Mouse (Mus musculus): ENCODE results near the gene Fam160a1.

Gene Fam160a1

GRCm38 (mm10) chr3:85748863-85749262 lies 68.2 kb downstream of the Fam160a1 start:
- no peak for DNase-seq (ENCODE audit: low spot score in 2 of 2)

DNA sequence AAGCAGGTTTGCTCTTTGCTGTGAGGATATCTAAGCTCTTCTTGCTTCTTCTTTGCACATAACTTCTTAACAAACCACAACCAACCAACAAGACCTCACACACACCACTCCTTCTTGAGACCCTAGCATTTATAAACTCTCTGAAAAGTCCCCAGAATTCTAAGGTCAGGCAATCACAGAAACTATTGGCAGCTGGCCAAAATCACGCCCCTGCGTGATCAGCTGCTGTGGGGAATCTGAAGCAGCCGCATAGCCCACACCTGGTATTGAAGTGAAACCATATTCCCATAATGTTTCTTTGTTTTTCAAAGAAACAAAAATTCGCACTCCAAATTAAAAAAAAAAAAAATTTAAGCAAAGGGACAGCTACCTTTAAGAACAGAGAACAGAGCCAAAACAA lies 71.0 kb downstream of the Fam160a1 start:
- no peak for DNase-seq (ENCODE audit: low spot score in 2 of 2)

GRCm38 (mm10) chr3:85741767-85742166 lies 75.3 kb downstream of the Fam160a1 start:
- no peak for DNase-seq (ENCODE audit: low spot score in 2 of 2)

- no peak for DNase-seq (ENCODE audit: low spot score in 2 of 2)
Measured at GRCm38 (mm10) chr3:85738591-85738990, 78.5 kb downstream of the Fam160a1 start.

GRCm38 (mm10) chr3:85733939-85734729 lies 83.0 kb downstream of the Fam160a1 start:
- no peak for DNase-seq (ENCODE audit: low spot score in 2 of 2)

DNA sequence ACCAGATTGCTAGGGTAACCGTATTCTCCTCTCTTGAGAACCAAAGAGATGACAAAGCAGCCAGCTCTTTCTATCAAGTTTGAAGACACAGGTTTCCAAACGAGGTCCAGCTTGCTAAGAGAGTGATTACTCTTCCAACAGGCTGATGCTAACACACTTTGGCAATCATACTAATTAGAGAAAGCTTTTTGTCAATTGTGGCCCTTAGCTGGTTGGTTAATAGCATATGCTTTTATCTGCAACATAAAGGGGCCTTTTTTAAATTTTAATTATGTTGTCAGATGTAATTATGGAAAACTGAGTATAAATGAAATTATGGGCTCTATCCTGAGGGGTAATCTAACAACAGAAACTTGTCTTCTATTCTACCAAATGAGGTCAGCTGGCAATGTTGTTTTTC lies 89.9 kb downstream of the Fam160a1 start:
- DNase-seq (ENCODE audit: low spot score in 2 of 2) = no peak

DNA sequence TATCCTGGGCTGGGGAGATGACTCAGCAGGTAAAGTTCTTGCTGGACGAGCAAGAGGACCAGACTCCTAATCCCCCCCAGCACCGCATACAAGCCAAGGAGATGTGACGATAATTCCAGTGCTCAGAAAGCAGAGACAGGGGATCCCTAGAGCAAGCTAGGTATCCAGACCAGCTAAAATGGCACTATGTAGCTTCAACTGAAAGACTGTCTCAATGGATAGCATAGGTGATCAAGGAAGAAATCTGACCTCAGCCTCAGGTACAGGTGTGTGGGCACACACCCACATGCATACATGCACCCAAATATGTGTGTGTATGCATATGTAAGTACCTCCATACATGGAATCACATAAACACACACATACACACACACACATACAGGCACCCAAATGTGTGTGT lies 91.1 kb downstream of the Fam160a1 start:
- no peak for DNase-seq (ENCODE audit: low spot score in 2 of 2)

DNA sequence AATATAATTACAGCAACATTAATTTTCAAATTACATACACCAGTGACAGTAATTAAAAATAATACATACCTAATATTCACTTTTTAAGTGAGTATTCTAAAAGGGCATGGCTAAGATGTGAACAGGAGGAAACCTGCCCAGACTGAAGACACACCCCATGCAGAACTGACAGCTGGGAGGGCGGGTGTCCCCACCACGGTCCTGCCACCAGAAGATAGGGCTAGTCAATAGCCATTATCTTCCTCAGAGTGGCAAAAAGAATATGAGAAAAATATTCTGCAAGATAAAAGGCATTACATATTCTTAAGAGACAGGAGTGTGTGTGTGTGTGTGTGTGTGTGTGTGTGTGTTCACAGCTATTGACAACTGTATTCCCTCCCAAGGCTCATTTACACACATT lies 92.0 kb downstream of the Fam160a1 start:
- no peak for DNase-seq (ENCODE audit: low spot score in 2 of 2)

DNA sequence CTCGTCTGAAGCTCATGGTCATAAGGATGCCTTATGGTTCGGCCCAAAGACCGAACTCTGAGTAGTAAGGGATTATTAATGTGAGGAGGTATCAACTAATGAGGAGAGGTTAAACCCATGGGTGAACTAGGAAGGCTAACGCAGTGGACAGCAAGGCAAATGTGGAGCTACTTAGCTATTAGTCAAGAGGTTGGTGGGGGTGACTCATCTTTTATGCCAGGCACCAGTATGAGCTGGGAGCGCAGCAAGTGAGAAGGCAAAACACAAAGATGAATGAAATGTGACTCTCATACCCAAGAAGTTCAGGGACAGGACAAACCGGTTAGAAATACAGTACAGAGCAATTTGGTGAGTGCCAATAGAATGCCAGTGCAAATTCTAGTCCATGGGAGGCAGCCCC lies 94.5 kb downstream of the Fam160a1 start:
- DNase-seq (ENCODE audit: low spot score in 2 of 2) = no peak

- no peak for DNase-seq (ENCODE audit: low spot score in 2 of 2)
Measured at GRCm38 (mm10) chr3:85715764-85716297, 101.3 kb downstream of the Fam160a1 start.

- no peak for DNase-seq (ENCODE audit: low spot score in 2 of 2)
Measured at GRCm38 (mm10) chr3:85713936-85714709, 103.0 kb downstream of the Fam160a1 start.

GRCm38 (mm10) chr3:85710695-85711094 lies 106.4 kb downstream of the Fam160a1 start:
- no peak for DNase-seq (ENCODE audit: low spot score in 2 of 2)

- DNase-seq (ENCODE audit: low spot score in 2 of 2) = peak in 1 of 2 experiments; percentile 27
Measured at GRCm38 (mm10) chr3:85707421-85707820, 109.7 kb downstream of the Fam160a1 start.

DNA sequence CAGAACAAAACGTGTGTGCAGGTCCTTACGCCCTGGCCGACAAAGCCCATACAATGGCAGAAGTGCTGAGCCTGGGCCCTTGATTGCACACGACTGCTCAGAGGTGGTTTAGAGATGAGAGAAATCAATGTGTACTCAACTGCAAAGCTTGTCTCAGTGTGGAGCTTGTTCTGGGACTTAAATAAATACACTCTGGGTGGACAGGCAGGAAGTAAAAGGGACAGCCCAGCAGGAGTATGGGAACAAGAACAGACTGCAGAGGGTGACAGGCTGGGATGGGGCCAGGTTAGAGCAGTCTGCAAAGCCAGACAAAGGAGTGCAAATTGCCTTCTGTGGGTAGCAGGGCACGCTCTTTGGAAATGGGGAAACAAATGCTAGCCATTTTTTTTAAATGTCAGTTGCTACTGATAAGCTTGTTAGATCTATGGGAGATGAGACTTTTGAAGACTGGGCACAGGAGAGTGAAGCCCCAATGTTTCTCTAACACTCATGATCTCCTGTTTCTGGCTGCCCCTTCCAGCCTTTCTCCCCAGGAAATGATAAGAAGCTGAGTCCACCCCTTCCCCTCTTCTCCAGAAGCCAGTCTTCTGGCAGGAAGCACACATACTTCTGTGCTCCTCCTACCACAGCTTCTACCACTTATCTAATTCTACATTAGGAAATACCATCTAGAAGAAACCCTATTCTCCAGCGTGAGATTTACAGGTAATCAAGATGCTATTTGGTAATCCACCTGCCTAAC lies 113.8 kb downstream of the Fam160a1 start:
- DNase-seq (ENCODE audit: low spot score in 2 of 2) = no peak

DNA sequence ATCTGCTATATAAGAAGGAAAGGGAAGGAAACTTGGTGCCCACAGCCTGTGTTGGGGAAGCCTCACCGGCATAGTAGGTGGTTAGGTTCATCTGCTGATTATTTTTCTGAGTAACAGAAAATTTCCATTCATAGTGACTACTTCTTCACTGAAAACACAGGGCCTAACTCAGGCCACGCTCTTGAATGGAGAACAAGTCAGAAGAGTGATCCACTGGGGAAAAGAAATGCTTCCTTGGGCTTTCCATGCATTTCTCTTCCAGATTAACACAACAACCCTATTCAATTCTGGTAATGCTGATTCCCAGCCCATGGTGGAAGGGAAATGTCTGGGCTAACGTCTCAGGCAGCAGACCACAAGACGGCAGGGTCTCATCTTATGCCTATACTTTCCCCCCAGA lies 118.6 kb downstream of the Fam160a1 start:
- DNase-seq (ENCODE audit: low spot score in 2 of 2) = no peak

GRCm38 (mm10) chr3:85695056-85695455 lies 122.0 kb downstream of the Fam160a1 start:
- DNase-seq (ENCODE audit: low spot score in 2 of 2) = no peak

GRCm38 (mm10) chr3:85693013-85693412 lies 124.1 kb downstream of the Fam160a1 start:
- no peak for DNase-seq (ENCODE audit: low spot score in 2 of 2)

- DNase-seq (ENCODE audit: low spot score in 2 of 2) = no peak
Measured at GRCm38 (mm10) chr3:85691134-85691533, 126.0 kb downstream of the Fam160a1 start.

GRCm38 (mm10) chr3:85688341-85688740 lies 128.8 kb downstream of the Fam160a1 start:
- no peak for DNase-seq (ENCODE audit: low spot score in 2 of 2)

GRCm38 (mm10) chr3:85685271-85685670 lies 131.8 kb downstream of the Fam160a1 start:
- DNase-seq (ENCODE audit: low spot score in 2 of 2) = no peak

DNA sequence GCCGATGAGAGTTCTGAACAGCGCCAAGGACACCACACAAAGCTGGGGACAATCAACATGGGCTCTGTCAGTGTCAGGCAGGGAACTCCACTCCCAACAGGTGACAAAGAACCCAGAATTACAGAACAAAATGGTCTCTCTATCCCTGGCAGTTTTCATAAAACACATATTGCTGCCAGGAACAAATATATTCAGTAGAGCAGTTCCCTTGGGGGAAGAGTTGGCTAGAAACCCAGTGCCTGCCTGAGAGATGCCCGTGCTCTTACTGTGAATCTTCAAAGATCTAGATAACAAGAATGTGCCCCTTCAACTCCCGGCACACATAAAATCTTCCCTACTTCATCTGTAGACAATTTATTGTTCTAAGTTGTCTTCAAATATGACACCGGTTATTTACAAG lies 133.5 kb downstream of the Fam160a1 start:
- no peak for DNase-seq (ENCODE audit: low spot score in 2 of 2)

GRCm38 (mm10) chr3:85681136-85681535 lies 136.0 kb downstream of the Fam160a1 start:
- no peak for DNase-seq (ENCODE audit: low spot score in 2 of 2)

Data from cerebellum, postnatal 4 days (tissue).